Mouse (Mus musculus) kidney, adult 2 months (tissue): ENCODE data around the gene Rtn4ip1.

ENCODE experiments used
- CTCF ChIP-seq: fragments of 200-500 bp; conservative IDR thresholded peaks from 2 replicates; pipeline ENCODE4 v1.5.1; 2011; ENCODE audit warnings: low read depth, mild to moderate bottlenecking, control low read depth, low read length, moderate library complexity, mixed read lengths; ENCODE audit not compliant: insufficient read depth, insufficient read length
- POLR2A ChIP-seq: fragments of 200-500 bp; IDR thresholded peaks from one replicate; pipeline ENCODE4 v1.6.1; 2011; ENCODE audit warnings: low read depth, low read length, control low read depth

DNA sequence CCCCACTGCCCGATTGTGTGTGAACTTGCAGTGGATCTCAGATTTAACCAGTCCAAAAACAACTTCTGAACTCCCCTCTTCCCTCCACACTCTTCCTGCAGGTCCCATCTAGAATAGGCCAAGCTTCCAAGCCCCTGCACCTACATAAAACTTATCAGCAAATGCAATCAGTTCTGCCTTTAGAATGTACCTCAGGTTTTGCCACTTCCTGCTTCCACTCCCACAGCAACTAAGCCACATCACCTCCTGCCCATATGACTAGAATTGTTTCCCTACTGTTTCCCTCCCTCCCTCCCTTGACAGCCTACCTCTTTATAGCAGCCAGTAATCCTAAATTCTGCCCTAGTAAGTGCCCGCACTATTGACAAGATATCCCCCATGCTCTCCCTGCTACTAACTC, 82.3 kb downstream of the Rtn4ip1 start:
- TF ChIP-seq POLR2A (no peak), CTCF (no peak)
